Mouse (Mus musculus) neural tube, embryonic 11.5 days (tissue): Measurements from ENCODE around the gene Sele. TPM values are rescaled to one million over a fixed set of nuclear protein-coding genes. Genes with fewer than 3 reads are reported as not detected.

Source experiments
- ATAC-seq: fragments of 200-750 bp; cut with Nextera tagmentation; 2 replicates; pipeline ENCODE4 v1.8.0; 2017; ENCODE audit warnings: moderate number of reproducible peaks, mild to moderate bottlenecking, moderate TSS enrichment, moderate library complexity; ENCODE audit not compliant: insufficient read depth, low FRiP score, low TSS enrichment
- DNase-seq: peaks from one replicate; pipeline ENCODE4 v3.0.0-alpha.2; 2015; ENCODE audit warnings: low spot score
- H3K27ac ChIP-seq: fragments of 300-500 bp; sonication (generic); 2 replicates; pipeline ENCODE4 v1.5.1; 2014; ENCODE audit warnings: low read depth, mild to moderate bottlenecking, low read length
- H3K27me3 ChIP-seq: fragments of 300-500 bp; sonication (generic); 2 replicates; pipeline ENCODE4 v1.6.1; 2014; ENCODE audit warnings: mild to moderate bottlenecking, low read length, mixed read lengths; ENCODE audit not compliant: control insufficient read depth, insufficient read depth
- H3K36me3 ChIP-seq: fragments of 300-500 bp; sonication (generic); 2 replicates; pipeline ENCODE4 v1.6.1; 2014; ENCODE audit warnings: mild to moderate bottlenecking, low read length, moderate library complexity, mixed read lengths; ENCODE audit not compliant: control insufficient read depth, insufficient read depth
- H3K4me1 ChIP-seq: fragments of 300-500 bp; sonication (generic); 2 replicates; pipeline ENCODE4 v1.6.1; 2014; ENCODE audit warnings: low read length, mixed read lengths; ENCODE audit not compliant: control insufficient read depth, insufficient read depth
- H3K4me2 ChIP-seq: fragments of 300-500 bp; sonication (generic); 2 replicates; pipeline ENCODE4 v1.6.1; 2014; ENCODE audit warnings: low read depth, mild to moderate bottlenecking, moderate library complexity
- H3K4me3 ChIP-seq: fragments of 300-500 bp; sonication (generic); 2 replicates; pipeline ENCODE4 v1.5.1; 2014; ENCODE audit warnings: low read depth, low read length
- H3K9ac ChIP-seq: fragments of 300-500 bp; sonication (generic); 2 replicates; pipeline ENCODE4 v1.6.1; 2014; ENCODE audit warnings: mild to moderate bottlenecking, low read length
- H3K9me3 ChIP-seq: fragments of 300-500 bp; sonication (generic); 2 replicates; pipeline ENCODE4 v1.6.1; 2016; ENCODE audit warnings: low read length; ENCODE audit not compliant: control insufficient read depth
- WGBS: fragments of 180-500 bp; shearing (Covaris S2); extraction: QIAGEN DNeasy Blood & Tissue Kit; methylation state at CpG from one replicate; pipeline ENCODE4 v1.1.7; 2014; 5-methylcytosine and 5-hydroxymethylcytosine counted together
- polyA plus RNA-seq: library from polyadenylated mRNA; unstranded; fragments of >200 nt; fragmentation: Nextera tagmentation; extraction: Ambion mirVana; gene quantifications from 2 replicates; pipeline ENCODE4 v1.2.1, GENCODE M21; 2014

Sele gene
- polyA plus RNA-seq, 1 experiment from 2014 or later, result 0.08 TPM

GRCm38 (mm10) chr1:164097911-164098310 is 49.9 kb downstream of the Sele start:
- H3K9me3 ChIP-seq, result no peaks in the 10 kb centered on the region
- H3K27me3 ChIP-seq, result no peaks in the 10 kb centered on the region
- H3K36me3 ChIP-seq, result no peaks in the 10 kb centered on the region
- 84% methylated on average over 2 of the region's 2 CpGs for WGBS
- DNase-seq, result no peak
- ATAC-seq, result no peak
- H3K4me2 ChIP-seq, result no peak overlapping the region
- no peaks in the 10 kb centered on the region for H3K4me1 ChIP-seq
- no peak overlapping the region for H3K27ac ChIP-seq
- no peak overlapping the region for H3K4me3 ChIP-seq
- no peak overlapping the region for H3K9ac ChIP-seq

- 75% methylated on average over 2 of the region's 2 CpGs for whole genome bisulfite sequencing
- no peaks in the 10 kb centered on the region for H3K9me3 ChIP-seq
- H3K4me2 ChIP-seq, result no peak overlapping the region
- H3K9ac ChIP-seq, result no peak overlapping the region
- H3K36me3 ChIP-seq, result no peaks in the 10 kb centered on the region
- no peaks in the 10 kb centered on the region for H3K4me1 ChIP-seq
- DNase-seq (no peak), ATAC-seq (no peak)
- no peak overlapping the region for H3K4me3 ChIP-seq
- no peak overlapping the region for H3K27ac ChIP-seq
- H3K27me3 ChIP-seq, result no peaks in the 10 kb centered on the region
Observed at GRCm38 (mm10) chr1:164098372-164098771, 50.3 kb downstream of the Sele start.

Other genes with a start within 250 kb of the Sele start
- gene Scyl3, start 119.1 kb upstream of the Sele start, polyA plus RNA-seq, result 17.8 and 20.8 TPM in 2 replicates
- gene BC055324, start 53.4 kb upstream of the Sele start, polyA plus RNA-seq, result 31.5 and 32.1 TPM in 2 replicates
- 8.9 and 10.1 TPM in 2 replicates for gene Mettl18, start 53.3 kb upstream of the Sele start, polyA plus RNA-seq
- gene Sell, start 13.7 kb downstream of the Sele start, polyA plus RNA-seq, result not detected in 2 replicates
- not detected in 2 replicates for gene Selp, start 67.0 kb downstream of the Sele start, polyA plus RNA-seq
- gene F5, start 103.6 kb downstream of the Sele start, polyA plus RNA-seq, result 0.38 and 0.42 TPM in 2 replicates
- 10.5 and 11.0 TPM in 2 replicates for gene Slc19a2, start 200.8 kb downstream of the Sele start, polyA plus RNA-seq
- 12.6 and 13.5 TPM in 2 replicates for gene Ccdc181, start 227.4 kb downstream of the Sele start, polyA plus RNA-seq